Mouse (Mus musculus): Measurements from ENCODE around the gene Fa2h.

Gene Fa2h

DNA sequence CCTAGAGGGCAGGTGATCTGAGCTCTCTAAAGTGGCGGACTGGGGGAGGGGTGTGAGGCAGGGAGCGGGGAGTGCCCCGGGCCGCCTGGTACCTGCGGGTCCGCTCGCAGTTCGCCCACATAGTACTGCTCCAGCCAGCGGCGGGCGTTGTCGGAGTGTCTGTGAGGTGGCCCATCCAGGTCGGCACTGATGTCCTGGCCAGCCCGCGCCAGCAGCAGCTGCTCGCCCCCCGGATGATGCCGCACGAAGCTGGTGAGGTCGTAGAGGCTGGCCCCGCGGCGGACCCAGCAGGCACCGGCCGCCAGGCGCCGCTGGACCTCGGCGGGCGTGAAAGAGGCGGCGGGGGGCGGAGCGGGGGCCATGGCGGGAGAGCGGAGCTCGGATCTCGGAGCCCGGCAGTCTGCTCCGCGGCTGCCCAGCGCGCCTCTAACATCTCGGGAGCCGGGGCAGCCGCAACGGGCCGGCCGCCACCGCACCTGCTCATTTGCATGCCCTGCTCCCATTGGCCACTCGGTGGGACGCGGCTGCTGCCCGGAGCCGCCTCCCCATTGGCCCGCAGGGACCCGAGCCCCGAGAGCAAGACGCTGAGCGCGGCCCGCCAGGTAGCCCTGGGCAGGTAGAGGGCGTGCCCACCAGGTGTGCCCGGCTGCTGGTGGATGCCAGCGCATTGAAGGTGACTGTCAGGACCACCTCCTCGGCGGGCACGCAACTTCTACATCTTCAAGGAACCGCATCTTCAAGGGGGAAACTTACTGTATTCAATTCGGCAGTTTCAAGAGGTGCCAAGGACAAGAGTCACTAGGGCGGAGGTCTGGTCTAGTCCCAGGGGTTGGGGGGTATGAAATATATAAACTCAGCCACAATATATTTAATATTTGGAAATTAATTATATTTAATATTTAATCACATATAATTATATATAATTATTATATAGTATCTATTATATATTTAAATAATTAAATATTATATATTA is at the start of gene Fa2h:
Gene Fa2h, minus strand, starts transcription at position 434 of the 973 bp plus-strand sequence.
- DNase-seq = peak; percentile 93

DNA sequence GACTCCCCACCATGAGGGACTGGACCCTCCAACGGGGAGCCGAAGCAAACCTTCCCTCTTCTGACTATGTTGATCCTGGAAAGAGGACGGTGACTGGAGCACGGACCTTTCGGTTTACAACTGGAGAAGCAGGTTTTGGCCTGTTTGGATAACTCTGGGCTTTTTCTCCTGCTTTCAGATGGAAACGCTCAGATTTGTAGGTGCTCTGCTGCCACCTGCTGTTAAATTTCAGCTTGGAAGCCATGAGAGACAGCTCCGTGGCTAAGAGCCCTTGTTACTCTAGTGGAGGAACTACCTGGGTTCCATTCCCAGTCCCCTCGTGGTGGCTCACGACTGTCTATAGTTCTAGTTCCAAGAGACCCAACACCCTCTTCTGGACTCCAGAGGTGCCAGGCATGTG is 45.6 kb upstream of the Fa2h start:
- peak; percentile 83 for DNase-seq

DNA sequence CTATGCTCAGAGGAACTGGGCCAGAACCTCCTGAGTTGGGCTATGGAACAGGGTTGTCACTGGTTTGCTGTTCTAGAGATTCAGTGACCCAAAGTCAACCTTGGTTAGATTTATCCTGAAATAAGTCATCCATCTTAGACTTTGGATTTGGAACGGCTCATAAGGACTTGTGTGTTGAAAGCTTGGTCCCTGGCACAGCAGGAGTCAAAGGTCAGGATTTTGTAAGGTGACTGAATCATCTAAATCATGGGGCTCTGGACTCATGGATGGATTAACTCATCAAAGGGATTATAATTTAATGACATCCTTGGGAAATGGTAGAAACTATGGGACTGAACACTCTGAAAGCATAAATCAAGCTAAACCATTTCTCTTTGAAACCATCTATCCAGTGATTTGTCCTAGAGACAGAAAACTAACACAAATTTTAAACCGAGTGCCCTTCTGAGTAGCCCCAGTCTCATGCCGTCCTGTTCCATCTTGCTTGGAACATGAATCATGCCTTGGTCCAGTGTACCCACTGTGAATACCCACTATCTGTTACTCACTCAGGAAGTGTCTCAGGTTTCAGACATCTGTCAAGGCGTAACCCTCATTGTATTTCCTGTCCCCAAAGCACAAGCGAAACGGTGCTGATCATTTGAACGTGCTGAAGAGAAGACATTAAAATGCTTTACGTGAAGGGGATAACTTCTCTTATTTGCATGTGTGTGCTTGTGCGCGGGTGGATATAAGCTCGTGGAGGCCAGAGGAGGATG is 41.6 kb upstream of the Fa2h start:
- DNase-seq = no peak

DNA sequence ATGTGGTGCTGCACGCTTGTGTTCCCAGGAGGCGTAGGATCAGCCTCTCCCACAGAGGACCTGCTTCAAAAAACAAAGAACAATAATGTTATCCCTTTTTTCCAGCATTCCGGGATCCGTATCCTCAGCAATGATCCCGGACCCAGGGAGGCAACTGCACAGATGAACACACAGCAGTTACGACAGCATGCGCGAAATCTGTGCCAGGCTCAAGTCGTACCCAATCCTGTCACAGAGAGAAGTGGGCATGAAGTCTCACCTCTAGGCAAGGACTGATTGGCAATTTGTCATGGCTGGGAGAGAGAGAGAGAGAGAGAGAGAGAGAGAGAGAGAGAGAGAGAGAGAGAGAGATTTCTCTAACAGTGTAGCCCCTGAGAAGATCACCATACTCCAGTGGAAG is 31.0 kb upstream of the Fa2h start:
- DNase-seq = no peak

DNA sequence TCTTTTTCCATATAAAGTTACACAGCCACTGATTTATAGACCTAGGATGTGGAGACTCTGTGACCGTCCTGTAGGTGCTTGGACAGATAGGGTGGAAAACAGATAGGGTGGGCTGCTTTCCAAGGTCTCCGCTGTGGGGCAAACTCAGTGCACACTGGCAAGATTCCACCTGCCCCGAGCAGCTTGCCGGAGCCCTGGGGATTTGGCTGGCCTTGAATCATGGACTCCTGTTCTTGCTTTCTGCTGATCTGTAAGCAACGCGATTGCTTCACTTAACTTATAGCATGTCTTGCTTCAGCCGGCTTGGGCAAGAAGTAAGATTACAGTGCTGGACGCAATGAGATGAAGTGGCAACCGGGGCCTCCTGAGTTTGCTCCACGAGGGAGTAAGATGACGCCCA is 30.6 kb upstream of the Fa2h start:
- DNase-seq = no peak

DNA sequence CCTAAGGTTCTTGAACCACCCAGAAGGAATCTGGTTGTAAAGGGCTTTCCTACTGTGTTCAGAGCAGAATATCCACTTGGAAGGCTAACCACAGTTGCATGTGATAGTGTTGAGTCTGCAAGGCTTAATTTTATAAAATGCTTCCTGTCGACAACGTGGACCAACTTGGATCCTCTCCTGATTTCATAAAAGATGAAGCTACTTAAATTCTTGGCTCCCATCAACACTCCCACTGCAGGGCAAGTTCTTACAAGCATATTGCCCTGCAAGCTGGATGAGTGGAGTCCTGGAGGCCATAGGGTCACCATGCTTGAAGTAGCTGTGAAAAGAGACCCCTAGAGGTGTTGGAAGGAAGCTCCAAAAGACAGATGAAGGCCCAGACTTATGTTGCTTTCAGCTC is 29.0 kb upstream of the Fa2h start:
- DNase-seq = no peak

DNA sequence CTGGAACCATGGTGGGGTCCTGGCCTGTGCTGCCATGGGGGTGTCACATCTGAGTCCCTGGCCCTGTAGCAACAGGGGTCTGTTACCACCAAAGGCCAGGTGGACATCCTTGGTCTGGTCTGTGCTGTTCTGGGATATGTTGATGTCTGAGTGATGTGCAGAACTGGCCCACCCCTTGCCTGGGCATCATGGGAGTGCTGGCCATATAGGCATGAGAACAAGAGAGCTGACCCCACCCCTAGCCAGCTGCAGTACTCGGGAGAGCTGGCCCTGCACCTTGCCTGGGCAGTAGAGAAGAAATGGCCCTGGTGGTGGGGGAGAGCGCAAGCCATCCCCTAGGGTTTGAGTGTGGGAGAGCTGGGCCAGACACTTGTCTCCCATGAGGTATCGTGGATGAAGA is 25.5 kb upstream of the Fa2h start:
- no peak for DNase-seq

DNA sequence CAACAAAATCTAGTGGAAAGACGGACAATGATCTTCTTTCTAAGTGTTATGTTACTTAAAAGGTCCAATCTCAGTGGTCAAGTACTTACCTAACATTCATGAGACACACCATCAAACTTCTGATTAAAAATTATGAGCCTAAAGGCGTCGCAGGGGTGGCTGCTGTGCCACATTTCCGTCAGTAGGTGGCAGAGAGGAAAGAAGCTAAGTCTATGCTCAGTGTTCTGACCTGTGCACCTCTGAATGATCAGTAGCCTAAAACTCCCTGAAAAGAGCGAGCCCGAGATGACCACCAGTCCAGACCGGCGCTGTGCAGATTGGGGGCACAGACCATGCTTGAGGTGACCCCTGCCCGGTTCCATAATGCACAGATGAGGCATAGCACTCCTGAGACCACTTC is 25.0 kb upstream of the Fa2h start:
- DNase-seq = peak; percentile 24

DNA sequence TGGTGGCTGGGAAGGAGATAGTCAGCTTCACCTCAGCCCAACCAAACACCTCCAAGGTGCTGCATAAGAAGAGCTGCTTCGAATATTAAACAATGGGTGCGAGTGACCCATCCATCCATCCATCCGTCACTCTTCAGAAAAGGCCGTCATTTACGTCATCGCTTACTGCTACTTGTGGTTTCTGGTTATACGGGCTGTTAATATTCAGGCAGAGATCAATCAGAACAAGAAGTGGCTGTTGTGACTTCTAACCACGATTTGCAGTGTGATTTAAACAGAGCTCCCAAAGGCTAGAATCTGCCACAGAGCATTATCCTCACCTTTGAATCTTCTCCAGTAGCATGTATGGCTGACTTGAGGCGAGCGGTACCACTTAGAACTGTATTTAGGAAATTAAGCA is 23.6 kb upstream of the Fa2h start:
- DNase-seq = no peak

DNA sequence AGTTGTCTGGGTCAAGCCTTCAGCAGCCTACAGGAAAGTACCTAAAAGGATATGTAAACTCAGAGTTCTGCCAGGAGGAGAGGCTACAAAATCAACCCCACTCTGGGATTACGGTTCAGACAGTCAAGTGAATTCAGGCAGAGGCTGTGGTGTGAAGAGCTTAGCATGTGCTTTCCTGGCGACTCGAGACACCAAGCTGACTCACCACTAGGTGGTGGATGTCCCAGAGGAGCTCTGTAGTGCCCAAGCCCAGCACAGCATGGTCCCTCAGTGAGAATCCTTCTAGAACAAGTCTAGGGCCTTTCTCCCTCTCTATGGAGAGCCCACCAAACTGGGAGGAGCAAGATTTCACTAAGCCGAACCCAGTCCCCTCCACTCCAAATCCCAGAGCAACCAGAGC is 9.8 kb upstream of the Fa2h start:
- DNase-seq = peak; percentile 23

DNA sequence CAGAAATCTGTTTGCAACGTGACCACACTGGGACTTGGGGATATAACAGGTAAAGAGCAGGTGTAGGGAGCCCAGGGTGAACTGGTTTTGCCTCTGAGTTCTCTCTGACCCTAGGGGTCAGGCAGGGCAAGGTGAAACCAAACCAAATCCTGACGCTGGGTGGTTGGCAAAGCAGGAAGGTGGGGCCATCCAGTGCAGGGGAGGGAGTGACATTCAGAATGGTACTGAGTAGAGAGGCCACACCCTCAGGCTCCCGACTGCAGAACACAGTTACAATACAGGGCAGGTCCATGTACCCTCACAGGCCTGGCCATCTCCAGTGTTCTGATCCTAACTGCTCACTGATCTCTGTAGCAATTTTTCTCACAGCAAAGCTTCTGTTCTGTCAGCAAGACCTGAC is 2.4 kb downstream of the Fa2h start:
- DNase-seq = no peak

DNA sequence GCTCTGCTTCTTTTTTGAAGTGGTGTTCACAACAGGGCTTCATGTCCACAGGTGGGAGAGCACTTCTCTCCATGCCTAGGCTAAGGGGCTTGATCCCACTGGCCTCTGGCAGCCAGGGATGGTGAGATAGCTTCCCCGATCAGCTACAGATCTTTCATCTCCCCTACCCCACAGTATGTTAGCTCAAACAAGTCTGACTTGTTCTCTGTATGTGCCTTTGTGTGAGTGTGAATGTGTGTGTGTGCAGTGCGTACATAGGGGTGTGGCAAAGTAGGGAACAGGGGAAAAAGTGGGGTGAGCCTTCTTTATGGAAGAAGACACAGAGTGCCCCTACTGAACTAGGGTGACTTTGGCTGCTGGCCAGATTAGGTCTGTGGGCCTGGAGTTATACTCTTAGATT is 2.8 kb downstream of the Fa2h start:
- no peak for DNase-seq

DNA sequence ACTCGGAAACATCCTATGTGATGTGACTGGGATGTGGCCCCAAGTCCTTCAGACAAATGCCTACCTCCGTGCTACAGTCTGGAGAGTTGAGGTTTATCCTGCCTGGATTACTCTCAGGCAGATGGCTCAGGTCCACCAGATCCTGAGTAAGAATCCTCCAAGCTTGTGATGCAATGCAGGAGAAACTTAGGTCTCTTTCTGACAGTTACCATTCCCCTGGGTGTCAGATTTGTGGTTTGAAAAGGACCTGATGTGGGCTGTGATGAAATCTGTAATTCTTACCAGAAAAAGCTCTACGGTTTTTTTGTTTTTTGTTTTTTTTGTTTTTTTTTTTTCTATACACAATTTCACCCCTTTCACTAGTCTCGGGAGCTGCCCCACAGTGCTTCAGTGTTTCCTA is 4.0 kb downstream of the Fa2h start:
- DNase-seq = no peak

DNA sequence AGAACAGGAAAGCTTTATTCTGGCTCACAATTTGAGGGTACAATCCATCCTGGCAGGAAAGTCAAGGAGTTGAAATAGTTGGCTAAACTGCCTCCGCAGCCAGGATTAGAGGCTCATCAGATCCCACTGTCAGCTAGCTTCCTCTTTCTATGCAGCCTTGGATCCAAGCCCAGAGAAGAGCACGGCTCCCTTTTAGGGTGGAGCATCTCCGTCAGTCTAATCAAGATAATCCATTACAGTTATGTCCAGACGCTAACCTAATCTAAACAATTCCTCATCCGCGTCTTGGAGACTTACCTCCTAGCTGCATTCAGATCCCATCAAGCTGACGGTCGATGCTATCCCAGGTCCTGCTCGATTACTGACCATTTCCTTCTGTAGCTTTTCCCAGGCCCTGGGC is 7.7 kb downstream of the Fa2h start:
- no peak for DNase-seq

DNA sequence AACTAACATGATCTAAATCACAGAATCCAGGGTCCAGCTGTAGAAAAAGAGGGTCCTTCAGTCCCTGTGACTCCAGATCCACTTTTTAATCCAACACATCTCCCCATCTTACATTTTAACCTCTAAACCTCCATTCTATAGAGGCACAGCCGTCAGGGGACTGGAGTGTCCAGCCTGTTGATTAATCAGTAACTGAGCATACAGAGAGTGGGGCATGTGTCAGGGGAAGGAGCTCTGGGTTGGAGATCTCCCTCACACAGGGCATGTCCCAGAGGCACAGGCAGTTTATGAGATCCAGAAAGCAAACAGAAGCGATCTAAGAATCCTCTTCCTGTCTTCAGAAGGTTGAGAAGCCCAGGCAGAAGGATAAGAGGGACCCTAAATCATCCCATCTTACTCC is 9.0 kb downstream of the Fa2h start:
- no peak for DNase-seq

DNA sequence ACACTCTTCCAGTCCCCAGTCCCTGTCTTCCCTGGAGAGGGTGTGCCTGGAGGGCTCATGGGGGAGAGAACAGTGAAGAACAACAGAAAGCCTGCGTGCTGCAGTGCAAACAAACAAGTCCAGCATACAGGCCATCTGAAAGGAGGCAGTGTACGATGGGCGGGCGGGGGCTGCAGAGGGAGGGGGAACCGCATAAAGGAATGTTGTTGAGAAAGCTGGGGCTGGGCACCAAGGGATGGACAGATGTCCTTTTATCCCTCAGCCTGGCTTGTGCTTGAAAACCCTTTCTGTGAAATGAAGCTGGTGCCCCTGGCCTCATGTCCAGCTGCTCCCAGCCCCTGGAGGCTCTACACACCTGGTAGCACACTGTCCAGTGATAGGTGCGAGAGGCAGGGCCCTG is 18.4 kb downstream of the Fa2h start:
- DNase-seq = no peak

DNA sequence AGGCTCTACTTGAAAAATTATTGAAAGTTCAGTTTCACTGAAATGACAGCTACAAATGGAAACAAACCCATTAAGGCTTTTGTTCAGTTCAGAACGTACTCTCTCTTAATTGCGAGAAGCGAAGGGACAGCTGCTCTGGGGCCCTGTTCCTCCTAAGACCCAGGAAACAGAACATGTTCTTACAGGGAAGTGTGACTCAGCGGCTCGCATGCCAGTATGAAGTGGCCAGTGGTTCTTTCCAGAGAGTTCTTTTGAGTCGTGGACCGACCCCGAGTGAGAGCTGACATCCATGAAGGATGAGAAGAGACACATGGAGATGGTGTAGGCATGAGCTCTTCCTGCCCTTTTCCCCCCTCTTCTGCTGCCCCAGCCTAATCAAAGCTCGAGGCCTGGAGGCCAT is 23.9 kb downstream of the Fa2h start:
- DNase-seq = no peak

DNA sequence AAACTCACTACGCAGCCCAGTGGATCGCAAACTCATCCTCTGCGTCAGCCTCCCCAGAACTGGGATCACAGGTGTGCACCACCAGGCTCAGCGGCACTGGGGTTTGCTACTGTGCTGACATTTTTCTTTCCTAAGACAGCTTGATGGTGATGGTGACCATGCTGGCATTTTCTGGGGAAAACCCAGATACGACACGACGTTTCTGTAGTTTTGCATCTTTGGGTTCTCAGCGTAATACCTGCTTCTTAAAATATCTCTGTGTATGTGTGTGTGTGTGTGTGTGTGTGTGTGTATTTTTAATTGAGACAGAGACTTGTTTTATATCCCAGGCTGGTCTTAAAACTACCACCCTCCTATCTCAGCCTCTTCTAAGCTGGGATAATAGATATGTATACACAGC is 26.3 kb downstream of the Fa2h start:
- no peak for DNase-seq

DNA sequence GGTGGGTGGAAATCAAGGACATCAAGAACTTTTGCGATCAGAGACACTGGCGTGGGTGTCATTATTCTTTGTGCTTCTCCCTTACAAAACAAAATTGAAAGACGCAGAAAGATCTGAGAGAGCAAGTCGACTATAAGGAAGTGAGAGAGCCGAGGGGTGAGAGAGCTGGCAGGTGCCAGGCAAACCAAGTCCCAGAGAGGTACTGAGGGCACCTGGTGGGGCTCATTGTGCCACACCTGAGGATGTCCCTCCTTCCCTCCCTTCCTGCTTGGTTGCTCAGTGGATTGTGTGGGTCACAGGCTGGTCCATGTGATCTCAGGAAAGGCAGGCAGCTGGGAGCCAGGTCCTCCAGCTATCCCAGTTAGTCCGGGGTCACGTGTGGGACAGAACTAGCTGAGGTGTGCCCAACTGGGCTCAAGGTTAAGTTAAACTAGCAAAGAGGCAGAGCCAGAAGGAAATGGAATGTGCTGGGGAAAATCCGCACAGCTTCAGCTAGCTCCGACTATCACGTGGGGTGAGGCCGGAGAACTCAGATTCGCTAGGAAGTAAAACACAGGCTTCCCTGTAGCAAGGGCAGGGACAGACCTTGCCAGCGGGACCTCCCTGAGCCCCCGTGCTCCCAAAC is 26.9 kb downstream of the Fa2h start:
- DNase-seq = peak; percentile 82

DNA sequence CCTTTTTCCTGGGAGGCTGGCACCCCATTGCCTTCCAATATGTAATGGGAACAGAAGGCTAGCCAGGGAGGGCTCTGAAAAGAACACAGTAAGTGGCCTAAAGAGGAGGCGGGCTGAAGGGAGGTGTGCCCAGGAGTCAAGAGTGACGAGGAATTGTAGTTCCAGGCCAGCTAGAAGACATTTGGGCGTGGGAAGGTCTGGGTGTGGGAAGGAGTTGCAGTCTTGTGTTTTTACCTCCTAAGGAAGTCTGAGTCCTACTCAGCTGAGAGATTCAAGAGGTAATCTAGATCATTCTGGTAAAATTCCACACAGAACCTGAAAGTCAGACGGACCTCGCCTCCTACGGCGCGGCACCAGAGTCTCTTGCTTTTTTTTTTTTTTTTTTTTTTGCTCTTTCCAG is 30.1 kb downstream of the Fa2h start:
- no peak for DNase-seq

DNA sequence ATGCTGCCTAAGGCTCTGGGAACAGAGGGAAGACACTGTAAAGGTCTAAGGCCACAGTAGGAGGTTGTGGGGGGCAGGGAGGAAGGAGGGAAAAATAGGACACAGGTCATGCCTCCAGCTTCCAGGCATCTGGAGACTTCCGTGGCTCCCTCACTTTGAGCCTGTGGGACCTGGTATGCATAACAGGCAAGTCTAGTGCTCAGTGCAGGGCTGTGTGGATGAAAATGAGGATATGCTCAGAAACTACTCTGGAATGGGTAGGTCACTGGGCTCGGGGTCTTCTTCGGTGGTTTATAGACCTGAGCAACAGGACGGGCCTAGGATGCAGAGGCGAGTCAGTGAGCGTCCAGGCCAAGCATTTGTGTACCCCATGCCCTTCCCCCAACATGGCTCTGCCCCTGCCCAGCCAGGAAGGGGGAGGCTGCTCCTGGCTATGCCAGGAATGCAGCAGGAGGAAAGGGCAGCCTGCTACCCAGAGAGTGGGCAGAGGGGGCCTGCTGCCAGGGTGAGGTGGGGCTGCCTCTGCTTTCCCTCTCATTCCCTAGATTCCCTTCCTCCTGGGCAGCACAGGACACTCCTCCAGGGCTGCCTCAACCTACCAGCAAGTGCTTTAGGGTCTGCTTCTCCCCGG is 32.9 kb downstream of the Fa2h start:
- peak; percentile 59 for DNase-seq

DNA sequence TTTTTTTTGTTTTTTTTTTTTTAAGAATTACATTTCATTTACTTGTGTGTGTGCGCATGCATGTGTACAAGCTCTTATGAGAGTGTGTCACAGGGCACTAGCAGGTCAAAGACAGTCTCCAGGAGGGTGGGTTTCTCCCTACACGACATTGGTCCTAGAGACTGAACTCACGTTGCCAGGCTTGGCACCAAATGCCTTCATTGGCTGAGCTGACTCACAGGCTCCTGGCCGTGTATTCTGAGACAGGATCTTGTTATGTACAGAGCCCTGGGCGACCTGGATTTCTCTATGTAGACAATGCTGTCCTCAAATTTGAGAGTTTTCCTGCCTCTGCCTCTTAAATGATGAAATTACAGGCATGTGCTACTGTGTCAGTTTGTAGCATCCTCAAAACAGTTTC is 33.7 kb downstream of the Fa2h start:
- DNase-seq = no peak

DNA sequence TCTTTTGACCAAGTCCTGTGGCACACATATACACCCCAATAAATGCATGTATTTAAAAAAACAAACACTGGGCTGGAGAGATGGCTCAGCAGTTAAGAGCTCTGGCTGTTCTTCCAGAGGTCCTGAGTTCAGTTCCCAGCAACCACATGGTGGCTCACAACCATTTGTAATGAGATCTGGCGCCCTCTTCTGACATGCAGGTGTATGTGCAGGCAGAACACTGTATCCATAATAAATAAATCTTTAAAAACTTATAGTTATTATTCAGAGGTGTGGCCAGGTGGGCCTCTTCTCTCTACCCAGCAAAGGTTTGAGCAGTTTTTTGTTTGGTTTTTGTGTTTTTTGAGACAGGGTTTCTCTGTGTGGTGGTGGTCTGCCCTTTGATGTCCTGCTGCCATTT is 34.7 kb downstream of the Fa2h start:
- DNase-seq = no peak
